Mouse (Mus musculus) embryonic facial prominence, embryonic 14.5 days (tissue): ENCODE data around the gene Mcm3. TPM values are rescaled to one million over a fixed set of nuclear protein-coding genes. Genes with fewer than 3 reads are reported as not detected.
"Not testable (repeated sequence)": the region's sequence is repeated elsewhere in the genome, so short reads cannot be mapped to it uniquely, and the experiment has no call there.

Experiments used
- ATAC-seq: fragments of 200-750 bp; cut with Nextera tagmentation; 2 replicates; pipeline ENCODE4 v1.8.0; 2017; ENCODE audit warnings: low read depth, moderate number of reproducible peaks, moderate TSS enrichment
- DNase-seq: peaks from one replicate; pipeline ENCODE4 v3.0.0-alpha.2; 2015; ENCODE audit warnings: low spot score
- H3K27ac ChIP-seq: fragments of 300-500 bp; sonication (generic); replicated peaks from 2 replicates; pipeline ENCODE4 v1.5.1; 2014; ENCODE audit warnings: low read depth, mild to moderate bottlenecking, low read length, moderate library complexity
- H3K27me3 ChIP-seq: fragments of 300-500 bp; sonication (generic); replicated peaks from 2 replicates; pipeline ENCODE4 v1.6.1; 2014; ENCODE audit warnings: low read length; ENCODE audit not compliant: control insufficient read depth, insufficient read depth
- H3K36me3 ChIP-seq: fragments of 300-500 bp; sonication (generic); 2 replicates; pipeline ENCODE4 v1.6.1; 2014; ENCODE audit warnings: low read length, mixed read lengths; ENCODE audit not compliant: control insufficient read depth, insufficient read depth
- H3K4me1 ChIP-seq: fragments of 300-500 bp; sonication (generic); 2 replicates; pipeline ENCODE4 v1.6.1; 2014; ENCODE audit warnings: antibody characterized with exemption, low read length; ENCODE audit not compliant: control insufficient read depth, insufficient read depth
- H3K4me2 ChIP-seq: fragments of 300-500 bp; sonication (generic); 2 replicates; pipeline ENCODE4 v1.6.1; 2014; ENCODE audit warnings: low read depth, mild to moderate bottlenecking, low read length, moderate library complexity, mixed read lengths
- H3K4me3 ChIP-seq: fragments of 300-500 bp; sonication (generic); 2 replicates; pipeline ENCODE4 v1.5.1; 2014; ENCODE audit warnings: low read depth, mild to moderate bottlenecking, low read length
- H3K9ac ChIP-seq: fragments of 300-500 bp; sonication (generic); 2 replicates; pipeline ENCODE4 v1.6.1; 2014; ENCODE audit warnings: low read depth, mild to moderate bottlenecking, low read length, moderate library complexity, mixed read lengths
- H3K9me3 ChIP-seq: fragments of 300-500 bp; sonication (generic); 2 replicates; pipeline ENCODE4 v1.6.1; 2016; ENCODE audit warnings: low read length; ENCODE audit not compliant: control insufficient read depth
- WGBS: fragments of 180-500 bp; shearing (Covaris S2); extraction: QIAGEN DNeasy Blood & Tissue Kit; methylation state at CpG from one replicate; pipeline ENCODE4 v1.1.7; 2014; 5-methylcytosine and 5-hydroxymethylcytosine counted together
- polyA plus RNA-seq: library from polyadenylated mRNA; unstranded; fragments of >200 nt; fragmentation: Nextera tagmentation; extraction: Ambion mirVana; gene quantifications from 2 replicates; pipeline ENCODE4 v1.2.1, GENCODE M21; 2014

Gene Mcm3
- polyA plus RNA-seq, 1 experiment from 2014 or later: 114 TPM

DNA sequence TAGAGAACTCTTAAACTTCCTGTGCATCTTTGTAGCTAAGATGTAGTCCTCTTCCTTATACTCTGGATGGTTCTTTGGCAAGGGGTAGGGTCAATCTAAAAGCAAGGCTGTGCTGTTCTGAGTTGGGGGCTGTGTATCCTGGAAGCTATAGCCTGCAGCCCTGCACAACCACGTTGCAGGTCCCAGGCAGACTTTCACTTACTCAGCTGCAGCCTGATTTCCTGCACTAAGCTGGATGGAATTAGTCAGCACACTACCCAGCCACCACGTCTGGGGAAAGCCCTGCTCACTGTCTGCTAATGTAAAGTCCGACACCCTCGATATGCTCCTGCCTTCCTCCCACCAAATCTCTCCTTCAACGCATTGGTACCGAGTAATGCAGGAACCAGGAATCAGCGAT lies 28.7 kb downstream of the Mcm3 start:
- Histone ChIP-seq H3K4me3 (no peak overlapping the region), H3K27ac (no peak overlapping the region), H3K36me3 (no peaks in the 10 kb centered on the region), H3K9me3 (no peaks in the 10 kb centered on the region), H3K4me1 (no peaks in the 10 kb centered on the region), H3K9ac (no peak overlapping the region), H3K27me3 (no peaks in the 10 kb centered on the region), H3K4me2 (no peak overlapping the region)
- DNase-seq (no peak), ATAC-seq (no peak)
- 70% methylated on average over 7 of the region's 7 CpGs for WGBS

DNA sequence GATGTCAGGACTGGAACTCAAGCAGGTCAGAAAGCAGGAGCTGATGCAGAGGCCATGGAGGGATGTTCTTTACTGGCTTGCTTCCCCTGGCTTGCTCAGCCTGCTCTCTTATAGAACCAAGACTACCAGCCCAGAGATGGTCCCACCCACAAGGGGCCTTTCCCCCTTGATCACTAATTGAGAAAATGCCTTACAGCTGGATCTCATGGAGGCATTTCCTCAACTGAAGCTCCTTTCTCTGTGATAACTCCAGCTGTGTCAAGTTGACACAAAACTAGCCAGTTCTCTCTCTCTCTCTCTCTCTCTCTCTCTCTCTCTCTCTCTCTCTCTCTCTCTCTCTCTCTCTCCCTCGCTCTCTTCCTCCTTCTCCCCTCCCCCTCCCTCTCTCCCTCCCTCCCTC lies 29.6 kb downstream of the Mcm3 start, which contains the start of gene Il17f:
Gene Il17f (minus strand): TSS at position 101 of the 400 bp plus-strand sequence.
- 50% methylated on average over 1 of the region's 1 CpGs for WGBS
- H3K4me1 ChIP-seq, H3K4me2 ChIP-seq, H3K36me3 ChIP-seq, DNase-seq, H3K27ac ChIP-seq, H3K27me3 ChIP-seq, H3K9me3 ChIP-seq, H3K9ac ChIP-seq, ATAC-seq, H3K4me3 ChIP-seq: not testable (repeated sequence)

DNA sequence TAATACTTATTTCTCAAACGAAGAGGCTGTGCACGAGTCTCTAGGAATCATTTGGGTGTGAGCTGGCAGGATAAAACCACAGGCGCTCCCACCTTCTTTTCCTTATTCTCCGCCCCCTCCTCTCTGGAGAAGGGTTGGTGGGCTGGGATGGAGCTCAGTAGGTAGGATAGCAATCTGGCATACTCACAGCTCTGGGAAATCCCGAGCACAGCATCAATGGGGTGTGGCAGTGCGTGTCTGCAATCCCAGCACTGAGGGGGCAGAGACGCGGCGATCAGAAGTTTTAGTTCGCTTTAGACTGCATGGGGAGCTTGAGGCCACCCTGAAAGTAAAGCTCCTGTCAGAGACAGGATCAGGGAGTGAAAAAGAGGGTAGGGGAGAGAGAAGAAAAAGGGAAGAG lies 31.7 kb downstream of the Mcm3 start:
- no peak overlapping the region for H3K4me2 ChIP-seq

DNA sequence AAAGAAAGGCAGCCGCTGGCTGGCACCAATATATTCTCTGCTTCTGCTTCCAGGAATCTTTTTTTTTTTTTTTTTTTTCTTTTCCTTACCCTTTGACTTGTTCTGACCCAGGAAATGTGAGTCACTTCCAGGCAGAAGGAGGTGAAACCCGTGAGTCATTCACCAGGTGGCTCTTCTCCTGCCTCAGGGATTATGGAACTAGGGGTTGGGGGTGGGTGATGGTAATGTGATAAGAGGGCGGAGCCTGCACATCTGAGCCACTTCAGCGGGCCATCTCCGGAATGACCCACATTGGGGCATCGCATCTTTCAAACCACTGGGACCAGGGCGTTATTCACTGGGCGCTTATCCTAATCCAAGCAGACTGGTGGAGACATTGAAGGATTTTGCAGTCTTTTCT lies 33.1 kb downstream of the Mcm3 start:
- no peaks in the 10 kb centered on the region for H3K9me3 ChIP-seq
- no peak overlapping the region for H3K9ac ChIP-seq
- DNase-seq (no peak), ATAC-seq (no peak)
- no peak overlapping the region for H3K27ac ChIP-seq
- 47% methylated on average over 8 of the region's 8 CpGs for WGBS
- no peaks in the 10 kb centered on the region for H3K27me3 ChIP-seq
- H3K4me1 ChIP-seq: no peaks in the 10 kb centered on the region
- H3K36me3 ChIP-seq: no peaks in the 10 kb centered on the region
- H3K4me3 ChIP-seq: no peak overlapping the region
- no peak overlapping the region for H3K4me2 ChIP-seq

More for the DNA sequence above, 31.7 kb downstream of the Mcm3 start:
- no peak overlapping the region for H3K27ac ChIP-seq
- no peaks in the 10 kb centered on the region for H3K4me1 ChIP-seq
- ATAC-seq (no peak), DNase-seq (no peak)
- H3K27me3 ChIP-seq: no peaks in the 10 kb centered on the region
- H3K4me3 ChIP-seq: no peak overlapping the region
- H3K9me3 ChIP-seq: no peaks in the 10 kb centered on the region
- 46% methylated on average over 10 of the region's 10 CpGs for WGBS
- H3K9ac ChIP-seq: no peak overlapping the region
- no peaks in the 10 kb centered on the region for H3K36me3 ChIP-seq

GRCm38 (mm10) chr1:20778366-20778765 lies 41.7 kb downstream of the Mcm3 start:
- no peak overlapping the region for H3K9ac ChIP-seq
- ATAC-seq: no peak
- H3K4me2 ChIP-seq: no peak overlapping the region
- no peaks in the 10 kb centered on the region for H3K9me3 ChIP-seq
- H3K27me3 ChIP-seq: no peaks in the 10 kb centered on the region
- 83% methylated on average over 2 of the region's 2 CpGs for WGBS
- H3K4me3 ChIP-seq: no peak overlapping the region
- DNase-seq: no peak
- H3K27ac ChIP-seq: no peak overlapping the region
- H3K36me3 ChIP-seq: no peaks in the 10 kb centered on the region
- H3K4me1 ChIP-seq: no peaks in the 10 kb centered on the region

DNA sequence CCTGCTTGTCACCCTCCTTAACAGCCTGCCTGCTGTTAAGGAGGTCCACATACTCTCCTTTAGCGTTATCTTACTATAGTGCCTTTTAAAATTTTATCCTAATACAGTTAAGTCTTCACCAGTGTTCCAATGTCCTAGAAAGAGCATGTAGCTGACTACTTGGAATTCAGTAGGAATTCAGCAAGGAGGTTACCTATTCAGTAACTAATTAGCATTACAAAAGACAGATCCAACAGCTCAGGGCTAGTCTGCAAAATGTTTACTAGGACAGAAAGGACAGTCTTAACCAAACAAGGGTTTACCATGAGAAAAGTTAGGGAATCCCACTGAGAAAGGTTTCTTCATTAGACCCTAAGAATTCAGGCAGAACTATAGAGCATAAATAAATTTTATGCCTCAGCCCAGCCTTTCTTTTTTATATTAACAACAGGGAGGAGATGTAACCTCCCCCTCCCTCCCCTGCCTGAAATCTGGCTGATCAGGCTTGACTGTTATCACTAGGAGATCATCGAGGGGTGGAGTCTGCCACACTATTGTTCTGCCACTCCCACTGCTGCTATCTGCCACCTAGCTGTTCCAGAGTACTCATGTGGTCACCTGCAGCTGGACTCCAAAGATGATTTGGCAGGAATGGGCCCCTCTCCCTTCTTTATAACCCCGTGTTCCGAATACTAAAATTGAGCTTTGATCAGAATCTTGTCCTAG lies 45.9 kb downstream of the Mcm3 start:
- H3K4me2 ChIP-seq, H3K4me3 ChIP-seq, H3K9ac ChIP-seq, H3K4me1 ChIP-seq, H3K27me3 ChIP-seq, ATAC-seq, H3K9me3 ChIP-seq, H3K36me3 ChIP-seq, DNase-seq, H3K27ac ChIP-seq: not testable (repeated sequence)
- 83% methylated on average over 4 of the region's 4 CpGs for WGBS

- DNase-seq: no peak
- Histone ChIP-seq H3K27me3 (no peaks in the 10 kb centered on the region), H3K4me2 (no peak overlapping the region), H3K4me3 (no peak overlapping the region), H3K36me3 (no peaks in the 10 kb centered on the region), H3K9me3 (no peaks in the 10 kb centered on the region), H3K4me1 (no peaks in the 10 kb centered on the region), H3K9ac (no peak overlapping the region), H3K27ac (no peak overlapping the region)
- ATAC-seq: no peak
- 77% methylated on average over 6 of the region's 6 CpGs for WGBS
Observed at GRCm38 (mm10) chr1:20766526-20766925, 53.6 kb downstream of the Mcm3 start.

GRCm38 (mm10) chr1:20761411-20761810 lies 58.7 kb downstream of the Mcm3 start:
- DNase-seq: no peak
- WGBS: 62% methylated on average over 4 of the region's 4 CpGs
- no peak overlapping the region for H3K9ac ChIP-seq
- no peak for ATAC-seq
- no peaks in the 10 kb centered on the region for H3K4me1 ChIP-seq
- no peaks in the 10 kb centered on the region for H3K27me3 ChIP-seq
- no peak overlapping the region for H3K27ac ChIP-seq
- no peaks in the 10 kb centered on the region for H3K9me3 ChIP-seq
- H3K4me3 ChIP-seq: no peak overlapping the region
- H3K4me2 ChIP-seq: no peak overlapping the region
- H3K36me3 ChIP-seq: no peaks in the 10 kb centered on the region

DNA sequence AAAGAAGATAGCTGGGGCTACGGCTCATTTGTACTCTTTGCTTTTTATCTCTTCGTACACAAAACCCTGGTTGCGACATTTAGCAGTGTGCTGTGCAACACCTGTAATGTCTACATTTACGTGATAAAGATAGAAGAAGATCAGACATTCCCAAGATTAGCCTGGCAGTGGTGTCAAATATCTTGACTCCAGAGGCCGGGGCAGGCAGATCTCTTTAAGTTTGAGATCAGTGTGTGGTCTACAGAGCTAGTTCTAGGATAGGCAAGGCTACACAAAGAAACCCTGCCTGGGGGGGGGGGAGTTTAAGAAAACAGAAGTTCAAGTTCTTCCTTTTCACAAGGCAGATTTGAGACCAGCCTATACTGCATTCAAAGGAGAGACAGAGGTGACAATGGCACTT lies 59.8 kb downstream of the Mcm3 start:
- H3K27me3 ChIP-seq: no peaks in the 10 kb centered on the region
- no peaks in the 10 kb centered on the region for H3K9me3 ChIP-seq
- WGBS: 80% methylated on average over 5 of the region's 5 CpGs
- H3K4me1 ChIP-seq: no peaks in the 10 kb centered on the region
- no peaks in the 10 kb centered on the region for H3K36me3 ChIP-seq
- no peak for DNase-seq
- no peak overlapping the region for H3K27ac ChIP-seq
- ATAC-seq: no peak
- no peak overlapping the region for H3K4me2 ChIP-seq
- no peak overlapping the region for H3K9ac ChIP-seq
- H3K4me3 ChIP-seq: no peak overlapping the region
